Mouse (Mus musculus) left cerebral cortex, postnatal 25 days (tissue): Measurements from ENCODE around the gene Csdc2. TPM values are rescaled to one million over a fixed set of nuclear protein-coding genes. Genes with fewer than 3 reads are reported as not detected.
"Not testable (repeated sequence)": the region's sequence is repeated elsewhere in the genome, so short reads cannot be mapped to it uniquely, and the experiment has no call there.

Experiments used
- DNase-seq, 2 experiments: peaks; one replicate each; pipeline ENCODE4 v3.0.0; 2022; ENCODE audit warnings: low spot score in 2 of 2, mixed read lengths in 1 of 2
- intact Hi-C: fragments of 180-260 bp; cut with DNase I; formaldehyde crosslinking; loops from one replicate; pipeline ENCODE4 v1.15.1; 2025
- total RNA-seq, 2 experiments: library from RNA; stranded (reverse); gene quantifications; 2 replicates each; pipeline ENCODE4 v1.2.3; 2021

Gene Csdc2
- total RNA-seq, 2 experiments from 2014 or later = 96.0 to 98.3 TPM

DNA sequence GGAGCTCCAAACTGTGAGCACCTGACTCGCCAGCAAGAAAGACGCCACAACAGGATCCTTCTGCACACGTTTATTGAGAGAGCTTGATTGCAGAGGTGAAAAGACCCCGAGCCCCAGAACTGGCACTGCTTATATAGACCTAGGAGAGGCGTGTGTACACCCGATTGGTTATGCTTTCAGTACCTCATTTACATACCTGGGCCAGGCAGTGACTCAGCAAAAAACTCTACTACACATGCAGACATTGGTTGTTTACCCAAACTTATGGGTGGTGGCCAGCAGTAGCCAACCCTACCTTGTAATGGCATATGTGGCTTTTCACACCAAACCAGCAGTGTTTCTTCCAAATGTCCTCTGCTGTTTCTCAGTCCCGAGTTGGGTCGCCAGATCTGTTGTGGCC lies 38.6 kb downstream of the Csdc2 start:
- intact Hi-C loops, DNase-seq: not testable (repeated sequence)

DNA sequence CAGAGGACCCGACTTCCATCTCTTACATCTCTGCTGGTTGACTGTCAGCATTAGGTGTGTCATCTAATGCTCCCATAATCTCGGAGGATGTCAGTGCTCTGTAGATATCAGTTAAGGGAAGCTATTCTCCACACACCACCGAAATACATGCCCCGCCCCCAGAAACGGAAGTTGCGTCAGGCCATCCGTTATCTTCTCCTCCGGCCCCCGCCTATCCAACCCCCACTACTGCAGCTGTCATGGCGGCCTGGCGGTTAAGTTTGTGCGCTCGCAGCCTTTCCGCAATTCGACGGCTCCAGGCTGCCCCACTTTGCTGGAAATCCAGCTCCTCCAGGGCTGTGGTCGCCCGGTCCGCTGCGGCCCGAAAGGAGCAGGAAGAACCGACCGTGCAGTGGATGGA lies 43.8 kb downstream of the Csdc2 start, which contains the start of gene 1700029P11Rik:
Gene 1700029P11Rik, plus strand, starts transcription at position 220 of the 400 bp plus-strand sequence.
- intact Hi-C loops = no loop called here
- no peak for DNase-seq

DNA sequence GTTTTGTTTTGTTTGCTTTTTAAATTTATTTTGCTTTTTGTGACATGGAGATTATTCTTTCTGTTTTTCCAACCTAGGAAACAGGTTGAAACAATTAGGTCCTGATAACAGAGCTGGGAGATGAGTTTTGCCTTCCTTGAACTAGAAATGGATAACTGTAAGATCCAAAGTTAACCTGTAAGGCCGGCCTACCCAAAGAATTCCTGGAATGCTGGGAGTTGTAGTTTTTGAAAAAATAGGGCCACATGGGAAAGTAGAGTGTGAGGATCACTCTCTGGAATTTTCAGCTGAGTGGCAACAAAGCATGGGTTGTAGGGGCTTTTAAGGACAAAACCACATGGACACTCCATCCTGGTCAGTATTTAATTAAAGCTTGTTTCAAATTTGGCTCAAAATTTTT lies 45.6 kb downstream of the Csdc2 start:
- intact Hi-C loops = no loop called here
- no peak for DNase-seq

DNA sequence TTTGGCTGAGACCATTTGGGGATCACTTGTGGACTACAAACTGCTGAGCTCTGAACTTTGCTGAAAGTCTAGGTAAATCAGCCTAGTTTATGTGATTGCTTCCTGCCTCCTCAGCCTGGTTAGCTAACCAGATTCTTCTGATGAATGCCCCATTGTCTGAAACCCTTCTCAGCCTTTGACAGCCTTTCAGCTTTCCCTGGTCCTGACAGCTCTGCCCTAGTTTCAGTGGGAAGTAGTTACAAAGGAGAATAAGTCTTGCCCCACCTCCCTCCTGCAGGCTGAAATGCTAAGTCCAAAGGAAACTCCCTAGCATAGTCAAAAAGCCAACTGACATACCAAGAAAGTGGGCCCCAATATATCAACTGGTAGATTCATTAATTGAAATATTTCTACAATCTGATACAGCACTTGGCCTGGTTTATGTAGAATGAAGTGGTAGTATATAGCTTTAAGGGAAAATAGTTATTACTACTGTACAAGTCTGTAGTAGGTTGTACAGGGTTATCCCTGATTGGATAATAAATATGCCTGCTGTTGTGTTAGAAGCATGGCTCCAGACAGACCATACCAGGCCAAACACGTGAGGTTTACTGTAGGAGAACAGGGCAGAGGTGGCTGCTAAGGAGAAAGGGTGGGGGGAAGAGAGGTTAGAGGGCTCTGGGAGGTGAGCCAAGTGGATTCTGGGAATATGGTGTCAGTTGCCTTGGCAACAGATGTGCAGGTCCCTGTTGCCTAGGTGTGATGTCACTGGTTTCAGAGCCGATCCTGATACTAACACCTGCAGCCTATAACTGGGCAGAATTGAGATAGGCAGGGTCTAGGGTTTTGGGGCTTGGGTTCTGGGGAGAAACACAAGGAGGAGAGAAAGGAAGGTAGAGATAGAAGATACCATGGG lies 49.0 kb downstream of the Csdc2 start:
- DNase-seq = peak in 1 of 2 experiments; percentile 19
- intact Hi-C loops = no loop called here

DNA sequence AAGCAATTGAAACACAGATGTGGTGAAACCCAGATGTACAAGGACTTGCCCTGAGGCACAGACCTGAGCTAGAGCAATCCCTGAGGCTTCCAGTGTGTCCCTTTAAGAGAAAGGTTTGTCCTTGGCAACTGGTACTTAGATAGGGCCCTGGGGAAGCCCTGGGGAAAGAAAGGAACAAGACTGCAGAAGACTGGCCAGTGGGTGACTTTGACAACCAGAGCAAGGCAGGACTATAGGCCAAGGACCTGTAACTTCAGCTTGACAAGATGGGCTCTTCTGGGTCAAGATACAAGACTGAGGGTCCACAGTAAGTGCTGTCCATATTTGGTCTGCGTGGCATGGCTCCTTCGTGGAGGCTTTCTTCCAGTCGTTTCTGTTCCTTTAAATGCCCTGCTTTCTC lies 51.1 kb downstream of the Csdc2 start, which contains the start of gene Xrcc6:
Gene Xrcc6, plus strand, starts transcription at position 190 of the 400 bp plus-strand sequence.
- intact Hi-C loops = loop anchor here (2.0 kb wide), 1 partner anchor 49 kb away; no protein-coding TSS in a partner anchor
- no peak for DNase-seq

DNA sequence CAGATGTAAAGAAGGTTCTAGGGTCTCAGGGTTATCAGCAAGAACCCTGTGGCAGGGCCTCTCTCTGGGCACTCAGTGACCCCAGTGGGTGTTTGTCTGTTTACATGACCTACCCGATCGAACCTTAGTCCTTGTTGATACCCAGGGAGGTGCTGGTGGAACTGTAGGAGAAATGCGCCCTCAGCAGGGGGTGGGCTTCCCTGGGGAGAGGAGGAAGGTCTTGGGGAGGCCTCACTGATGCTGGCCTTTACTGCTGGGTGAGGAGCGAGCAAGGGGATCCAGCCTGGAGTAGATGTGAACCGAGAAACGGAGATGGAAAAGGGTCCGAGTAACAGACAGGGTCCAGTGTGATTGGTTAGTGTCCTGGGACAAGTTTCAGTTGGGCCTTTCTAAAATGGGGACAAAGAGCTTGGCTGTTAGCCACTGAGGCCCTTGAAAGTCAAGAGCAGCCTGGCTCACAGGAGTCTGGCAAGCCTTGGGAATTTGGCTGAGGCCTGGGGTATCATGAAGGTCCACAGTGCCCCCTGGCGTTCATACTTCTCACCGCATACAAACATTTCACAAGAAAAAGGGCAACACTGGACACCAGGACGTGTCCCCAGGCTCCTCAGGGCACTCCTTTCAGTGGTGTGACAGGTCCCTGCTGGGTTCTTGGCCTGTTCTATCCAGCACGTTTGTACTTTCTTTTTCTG lies 53.0 kb downstream of the Csdc2 start:
- intact Hi-C loops = loop anchor here (1.0 to 2.0 kb wide), 2 partner anchors 29 to 51 kb away; partner anchors contain the start of gene Pmm1
- DNase-seq = peak; percentile 82 to 91

DNA sequence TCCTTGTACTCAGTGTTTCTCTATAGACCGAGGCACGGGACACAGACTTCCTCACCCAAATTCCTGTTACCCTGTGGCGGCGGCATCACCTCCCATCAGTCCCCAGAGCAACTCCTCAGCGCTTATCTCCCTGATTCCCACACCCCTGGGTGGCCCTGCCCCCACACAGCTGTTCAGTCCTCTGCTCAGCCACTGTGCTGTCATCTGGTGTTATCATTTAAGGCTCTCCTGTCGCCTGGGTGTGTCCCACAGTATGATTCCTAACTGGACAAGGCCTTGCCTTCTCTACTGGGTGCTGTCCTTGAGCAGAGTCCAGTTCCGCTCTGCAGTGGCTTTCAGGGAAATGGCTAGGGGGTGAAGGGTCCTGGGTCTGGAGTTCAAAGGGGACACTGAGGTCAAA lies 54.0 kb downstream of the Csdc2 start:
- DNase-seq = no peak
- intact Hi-C loops = no loop called here

DNA sequence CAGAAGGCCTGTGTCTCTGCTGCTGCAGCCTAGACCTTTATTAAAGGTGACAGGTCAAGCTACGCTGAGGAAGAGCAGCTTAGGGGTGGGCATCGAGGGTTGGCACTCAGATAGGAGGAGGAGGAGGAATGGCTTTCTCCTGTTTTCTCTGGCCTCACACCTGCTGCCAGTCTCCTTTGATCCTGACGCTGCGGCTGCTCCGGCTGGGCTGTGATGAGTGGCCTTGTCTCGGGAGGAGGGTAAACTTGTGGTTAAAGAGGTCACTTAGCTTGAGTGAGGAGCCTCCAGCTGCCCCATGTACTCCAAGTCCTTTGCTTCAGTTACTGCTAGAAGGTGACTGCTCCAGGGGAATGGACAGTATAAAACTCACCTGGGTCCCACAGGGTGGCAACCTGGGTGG lies 57.4 kb downstream of the Csdc2 start:
- no peak for DNase-seq
- intact Hi-C loops = no loop called here

Other genes with a start within 250 kb of the Csdc2 start
- 10 to 100 TPM; 16.2 to 20.7 TPM for gene Chadl, start 239.5 kb upstream of the Csdc2 start, total RNA-seq
- 100 to 1,000 TPM; 174 to 178 TPM for gene Zc3h7b, start 191.7 kb upstream of the Csdc2 start, total RNA-seq
- gene Rangap1, start 191.2 kb upstream of the Csdc2 start, total RNA-seq = 100 to 1,000 TPM; 210 to 216 TPM
- gene Tef, start 134.3 kb upstream of the Csdc2 start, total RNA-seq = 100 to 1,000 TPM; 220 to 246 TPM
- 10 to 100 TPM; 25.5 to 27.2 TPM for gene Tob2, start 78.0 kb upstream of the Csdc2 start, total RNA-seq
- 10 to 100 TPM; 33.7 to 34.7 TPM for gene Phf5a, start 64.8 kb upstream of the Csdc2 start, total RNA-seq
- gene Aco2, start 64.5 kb upstream of the Csdc2 start, total RNA-seq = 100 to 1,000 TPM; 423 to 442 TPM
- gene Polr3h, start 10.5 kb upstream of the Csdc2 start, total RNA-seq = 10 to 100 TPM; 49.8 to 56.5 TPM
- gene Pmm1, start 24.2 kb downstream of the Csdc2 start, total RNA-seq = 100 to 1,000 TPM; 203 to 208 TPM
- gene 1700029P11Rik, start 43.8 kb downstream of the Csdc2 start, total RNA-seq = not detected
- gene Xrcc6, start 51.1 kb downstream of the Csdc2 start, total RNA-seq = 10 to 100 TPM; 19.5 to 23.7 TPM
- gene Desi1, start 97.1 kb downstream of the Csdc2 start, total RNA-seq = 100 to 1,000 TPM; 106 to 109 TPM
- 100 to 1,000 TPM; 101 to 113 TPM for gene Snu13, start 110.8 kb downstream of the Csdc2 start, total RNA-seq
- gene 4930407I10Rik, start 122.4 kb downstream of the Csdc2 start, total RNA-seq = not detected
- 1 to 10 TPM; 2.5 to 2.8 TPM for gene Mei1, start 133.2 kb downstream of the Csdc2 start, total RNA-seq
- gene Ccdc134, start 191.2 kb downstream of the Csdc2 start, total RNA-seq = 10 to 100 TPM; 13.6 to 13.8 TPM
- gene Srebf2, start 210.4 kb downstream of the Csdc2 start, total RNA-seq = 100 to 1,000 TPM; 179 to 183 TPM